Mouse (Mus musculus) stomach, postnatal 0 days (tissue): Measurements from ENCODE around the gene Samd5. TPM values are rescaled to one million over a fixed set of nuclear protein-coding genes. Genes with fewer than 3 reads are reported as not detected.

Source experiments
- ATAC-seq: fragments of 200-750 bp; cut with Nextera tagmentation; 2 replicates; pipeline ENCODE4 v1.8.0; 2017; ENCODE audit not compliant: low FRiP score, low TSS enrichment
- DNase-seq: peaks from one replicate; pipeline ENCODE4 v3.0.0-alpha.2; 2016; ENCODE audit warnings: low spot score
- H3K27ac ChIP-seq: fragments of 300-500 bp; sonication (generic); replicated peaks from 2 replicates; pipeline ENCODE4 v1.5.1; 2014; ENCODE audit warnings: mild to moderate bottlenecking, control low read depth
- H3K27me3 ChIP-seq: fragments of 300-500 bp; sonication (generic); 2 replicates; pipeline ENCODE4 v1.6.1; 2014; ENCODE audit warnings: low read length; ENCODE audit not compliant: control insufficient read depth, insufficient read depth
- H3K36me3 ChIP-seq: fragments of 300-500 bp; sonication (generic); 2 replicates; pipeline ENCODE4 v1.6.1; 2014; ENCODE audit warnings: low read length, mixed read lengths; ENCODE audit not compliant: control insufficient read depth, insufficient read depth
- H3K4me1 ChIP-seq: fragments of 300-500 bp; sonication (generic); replicated peaks from 2 replicates; pipeline ENCODE4 v1.6.1; 2014; ENCODE audit warnings: antibody characterized with exemption; ENCODE audit not compliant: control insufficient read depth, insufficient read depth
- H3K4me2 ChIP-seq: fragments of 300-500 bp; sonication (generic); replicated peaks from 2 replicates; pipeline ENCODE4 v1.6.1; 2014; ENCODE audit warnings: low read depth, mild to moderate bottlenecking, control low read depth, moderate library complexity
- H3K4me3 ChIP-seq: fragments of 300-500 bp; sonication (generic); 2 replicates; pipeline ENCODE4 v1.5.1; 2014; ENCODE audit warnings: low read depth, low read length, control low read depth
- H3K9ac ChIP-seq: fragments of 300-500 bp; sonication (generic); 2 replicates; pipeline ENCODE4 v1.6.1; 2014; ENCODE audit warnings: mild to moderate bottlenecking, low read length, control low read depth, mixed read lengths
- H3K9me3 ChIP-seq: fragments of 300-500 bp; sonication (generic); 2 replicates; pipeline ENCODE4 v1.6.1; 2016; ENCODE audit warnings: low read length; ENCODE audit not compliant: control insufficient read depth
- CTCF ChIP-seq: IDR thresholded peaks from 2 replicates; pipeline ENCODE4 v1.5.1; 2016; ENCODE audit warnings: antibody characterized with exemption, low read depth, mild to moderate bottlenecking, moderate library complexity
- EP300 ChIP-seq: optimal IDR thresholded peaks from 2 replicates; pipeline ENCODE3; 2016; ENCODE audit warnings: antibody characterized with exemption
- whole genome bisulfite sequencing: fragments of 180-500 bp; shearing (Covaris S2); extraction: QIAGEN DNeasy Blood & Tissue Kit; methylation state at CpG from one replicate; pipeline ENCODE4 v1.1.7; 2014; 5-methylcytosine and 5-hydroxymethylcytosine counted together
- polyA plus RNA-seq: library from polyadenylated mRNA; unstranded; fragments of >200 nt; fragmentation: Nextera tagmentation; extraction: Ambion mirVana; gene quantifications from 2 replicates; pipeline ENCODE4 v1.2.1, GENCODE M21; 2015

The Samd5 gene
- polyA plus RNA-seq, 1 experiment from 2014 or later, result 4.7 TPM

DNA sequence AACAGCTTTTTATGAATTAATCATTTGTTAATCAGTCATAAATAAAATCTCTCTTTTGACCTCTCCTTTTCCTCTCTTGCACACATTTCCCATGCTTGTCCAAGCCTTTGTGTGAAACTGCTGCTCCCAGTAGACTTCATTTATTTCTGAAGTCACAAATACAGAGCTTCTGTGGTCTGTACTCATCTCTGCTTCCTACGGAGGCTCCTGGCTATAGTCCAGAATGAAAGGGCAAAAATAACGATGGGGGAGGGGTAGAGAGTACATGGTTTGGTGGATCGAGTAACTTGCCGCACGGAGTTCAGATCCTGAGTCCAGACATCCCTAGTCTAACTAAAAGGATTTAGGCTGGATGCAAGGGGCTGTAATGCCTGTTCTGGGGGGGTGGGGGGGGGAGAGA is 3.1 kb upstream of the Samd5 start:
- H3K27ac ChIP-seq, result no peak overlapping the region
- H3K36me3 ChIP-seq, result no peaks in the 10 kb centered on the region
- H3K4me1 ChIP-seq, result no peaks in the 10 kb centered on the region
- no peak overlapping the region for H3K4me2 ChIP-seq
- ATAC-seq (no peak), DNase-seq (no peak)
- H3K9me3 ChIP-seq, result no peaks in the 10 kb centered on the region
- no peak overlapping the region for H3K9ac ChIP-seq
- TF ChIP-seq CTCF (no peak), EP300 (no peak)
- H3K27me3 ChIP-seq, result no peaks in the 10 kb centered on the region
- no peak overlapping the region for H3K4me3 ChIP-seq
- 32% methylated on average over 5 of the region's 5 CpGs for WGBS

DNA sequence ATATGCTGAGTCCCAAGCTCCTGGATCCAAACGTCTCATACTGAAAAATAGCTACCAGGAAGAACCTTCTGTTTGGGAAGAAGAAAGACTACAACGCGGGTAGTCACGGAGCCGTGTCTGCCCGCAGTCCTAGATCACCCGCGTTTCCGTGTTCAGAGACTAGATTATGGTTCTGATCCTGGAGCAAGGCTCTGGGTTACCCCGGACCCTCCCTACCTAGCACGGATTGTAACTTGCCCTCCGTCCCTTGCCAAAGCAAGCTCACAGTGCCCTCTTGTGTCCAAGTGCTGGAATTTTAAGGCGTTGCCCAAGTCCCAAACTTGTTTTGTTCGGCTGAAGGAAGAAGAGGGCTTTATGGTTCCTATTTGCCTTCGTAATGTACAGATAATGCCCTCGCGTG is 1.9 kb upstream of the Samd5 start:
- H3K27ac ChIP-seq, result no peak overlapping the region
- H3K9me3 ChIP-seq, result no peaks in the 10 kb centered on the region
- no peaks in the 10 kb centered on the region for H3K4me1 ChIP-seq
- ATAC-seq (peak; percentile 75), DNase-seq (peak; percentile 78)
- no peaks in the 10 kb centered on the region for H3K36me3 ChIP-seq
- TF ChIP-seq EP300 (no peak), CTCF (peak; percentile 99)
- peak overlapping the region; percentile 26 for H3K4me3 ChIP-seq
- under 1% methylated on average over 17 of the region's 17 CpGs for WGBS
- H3K9ac ChIP-seq, result no peak overlapping the region
- no peaks in the 10 kb centered on the region for H3K27me3 ChIP-seq
- peak overlapping the region; percentile 47 for H3K4me2 ChIP-seq

DNA sequence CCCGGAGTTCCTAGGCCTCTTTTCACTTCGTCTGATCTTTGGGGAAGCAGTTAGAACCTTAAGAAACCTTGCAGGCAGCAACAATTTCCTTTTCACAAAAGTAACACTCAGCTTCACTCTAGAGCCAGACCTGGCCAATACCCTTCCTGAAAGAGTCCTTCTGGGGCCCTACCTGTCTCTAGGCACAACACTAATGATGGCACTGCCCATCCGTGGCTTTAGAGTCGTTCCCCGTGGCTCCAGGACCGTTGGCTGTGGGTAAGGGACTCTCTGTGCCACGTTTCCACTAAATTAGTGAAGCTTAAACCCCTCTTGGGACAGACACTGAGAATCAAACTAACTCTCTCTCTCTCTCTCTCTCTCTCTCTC is 1.4 kb upstream of the Samd5 start:
- Histone ChIP-seq H3K36me3 (no peaks in the 10 kb centered on the region), H3K4me2 (peak overlapping the region; percentile 82), H3K4me3 (no peak overlapping the region), H3K27me3 (no peaks in the 10 kb centered on the region), H3K4me1 (no peaks in the 10 kb centered on the region), H3K9me3 (no peaks in the 10 kb centered on the region), H3K9ac (no peak overlapping the region), H3K27ac (no peak overlapping the region)
- ATAC-seq (no peak), DNase-seq (no peak)
- WGBS, result 19% methylated on average over 7 of the region's 7 CpGs
- no peak for TF ChIP-seq EP300
- TF ChIP-seq CTCF, result no peak

DNA sequence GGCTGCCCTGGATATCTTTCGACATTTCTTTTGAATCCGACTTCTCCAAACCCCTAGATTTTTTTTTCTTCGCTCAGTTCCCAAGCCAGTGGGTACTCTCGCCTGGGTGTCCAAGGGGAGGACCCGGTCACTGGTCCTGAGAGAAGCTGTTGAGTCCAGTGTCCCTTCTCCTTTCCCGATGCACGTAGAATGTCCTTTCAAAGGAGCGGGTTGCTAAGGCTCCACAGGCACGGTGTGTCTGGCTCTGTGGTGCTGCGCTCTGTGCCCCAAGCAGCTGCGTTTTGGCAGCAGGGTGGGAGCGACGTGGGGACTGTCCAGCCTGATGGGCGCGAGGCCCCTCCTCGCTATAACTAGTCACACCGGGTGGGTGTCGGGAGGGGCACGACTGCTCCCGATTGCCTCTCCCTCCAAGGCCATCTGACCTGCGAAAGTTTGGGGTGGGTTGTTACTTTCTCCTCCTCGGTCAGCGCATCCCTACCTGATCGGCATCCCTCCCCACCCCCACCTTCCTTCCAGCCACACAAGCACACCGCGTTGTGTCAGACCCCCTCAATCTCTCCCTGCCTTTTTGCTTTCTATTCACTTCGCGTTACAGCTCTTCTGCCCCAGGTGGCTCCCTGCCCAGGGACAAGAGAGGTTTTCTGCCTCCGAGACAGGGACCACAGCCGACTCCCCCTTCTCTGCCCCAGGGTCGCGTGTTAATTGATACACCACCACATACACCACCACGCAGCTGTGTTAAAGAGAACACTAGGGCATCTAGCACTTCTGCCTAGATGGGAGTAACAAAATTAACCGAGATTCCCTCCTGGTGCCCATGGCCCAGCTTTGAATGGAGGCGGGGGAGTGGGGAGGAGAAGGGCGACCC is 776 bp upstream of the Samd5 start:
- Histone ChIP-seq H3K27me3 (no peaks in the 10 kb centered on the region), H3K27ac (no peak overlapping the region; the same call in 1 of the 2 replicates), H3K4me1 (no peaks in the 10 kb centered on the region), H3K36me3 (no peaks in the 10 kb centered on the region), H3K4me2 (peak overlapping the region; percentile 82), H3K4me3 (peak overlapping the region; percentile 70), H3K9ac (peak overlapping the region; percentile 71), H3K9me3 (no peaks in the 10 kb centered on the region)
- TF ChIP-seq CTCF (no peak), EP300 (no peak)
- 12% methylated on average over 36 of the region's 36 CpGs for WGBS
- ATAC-seq, result peak; percentile 11; the same call in 1 of the 2 replicates
- peak; percentile 29 for DNase-seq

DNA sequence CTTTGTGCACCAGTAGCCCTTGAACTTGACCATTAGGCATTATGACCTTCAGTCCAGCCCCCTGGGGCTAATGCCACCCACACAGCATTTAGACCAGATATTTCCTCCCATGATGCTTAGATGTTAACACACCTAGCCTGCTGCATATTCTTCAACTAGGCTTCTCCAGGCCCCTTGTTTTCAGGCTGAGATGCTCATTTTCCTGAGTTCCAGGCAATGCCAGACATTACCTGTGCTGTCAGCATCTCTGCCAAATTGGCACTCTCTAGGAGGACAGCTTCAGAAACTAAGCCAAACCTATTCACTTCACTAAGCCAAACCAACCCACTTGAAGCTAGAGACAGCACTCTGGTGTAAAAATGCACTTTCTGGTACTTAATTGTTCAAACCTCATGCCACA is 1.7 kb downstream of the Samd5 start:
- H3K4me2 ChIP-seq, result peak overlapping the region; percentile 82
- no peaks in the 10 kb centered on the region for H3K36me3 ChIP-seq
- no peak for TF ChIP-seq CTCF
- TF ChIP-seq EP300, result no peak
- no peaks in the 10 kb centered on the region for H3K9me3 ChIP-seq
- DNase-seq (no peak), ATAC-seq (no peak)
- H3K4me1 ChIP-seq, result no peaks in the 10 kb centered on the region
- H3K27me3 ChIP-seq, result no peaks in the 10 kb centered on the region
- no peak overlapping the region for H3K27ac ChIP-seq
- H3K9ac ChIP-seq, result no peak overlapping the region
- H3K4me3 ChIP-seq, result peak overlapping the region; percentile 70

DNA sequence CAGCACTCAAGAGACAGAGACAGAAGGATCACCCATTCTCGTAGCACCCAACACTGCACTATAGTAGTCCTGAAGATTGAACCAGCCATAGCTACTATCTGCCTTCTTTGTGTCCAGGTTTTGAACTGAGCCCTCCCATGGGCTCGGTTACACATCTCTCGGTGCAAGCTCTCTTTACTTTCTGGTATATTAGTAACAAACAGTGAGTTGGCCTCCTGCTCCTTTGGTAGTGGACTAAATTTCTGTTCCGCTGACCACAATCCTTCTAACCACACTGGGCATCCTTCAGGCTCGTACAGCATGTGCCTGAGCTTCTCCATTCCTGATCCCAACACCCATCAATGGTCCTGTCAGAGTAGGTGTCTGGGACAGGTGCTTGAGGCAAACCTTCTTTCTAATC is 2.3 kb downstream of the Samd5 start:
- Histone ChIP-seq H3K9ac (no peak overlapping the region), H3K4me2 (peak overlapping the region; percentile 82), H3K4me1 (no peaks in the 10 kb centered on the region), H3K27me3 (no peaks in the 10 kb centered on the region), H3K27ac (no peak overlapping the region), H3K4me3 (no peak overlapping the region), H3K36me3 (no peaks in the 10 kb centered on the region), H3K9me3 (no peaks in the 10 kb centered on the region)
- DNase-seq, result no peak
- ATAC-seq, result no peak
- 93% methylated on average over 5 of the region's 5 CpGs for WGBS
- TF ChIP-seq EP300 (no peak), CTCF (no peak)
